Comparison of ENCODE assay signal across 20 mouse cellular contexts in genomic region chr13:43177317-43177716, GRCm38 (mm10).
"Had no signal": no experiment of that assay in that cellular context is flagged by ENCODE, and none has a peak within 500 bp of the region (broad histone marks: within the 10 kb centered on the region; RNA-seq: fewer than 3 reads in every experiment).

No protein-coding gene starts in this region.

- H3K9ac ChIP-seq: limb, embryonic 12.5 days; liver, embryonic 13.5 days; liver, postnatal 0 days; lung, embryonic 15.5 days; midbrain, embryonic 15.5 days had no signal

- H3K4me1 ChIP-seq: midbrain, embryonic 15.5 days had no signal

- H3K27me3 ChIP-seq: lung, embryonic 15.5 days; midbrain, embryonic 15.5 days had no signal

- H3K9me3 ChIP-seq: limb, embryonic 12.5 days; liver, embryonic 13.5 days; lung, embryonic 15.5 days; midbrain, embryonic 15.5 days had no signal

- ATAC-seq: intestine, postnatal 0 days; liver, postnatal 0 days; midbrain, embryonic 15.5 days had no signal

- H3K36me3 ChIP-seq: limb, embryonic 12.5 days; liver, embryonic 13.5 days; lung, embryonic 15.5 days; midbrain, embryonic 15.5 days had no signal

- H3K4me2 ChIP-seq: limb, embryonic 12.5 days; liver, embryonic 13.5 days; lung, embryonic 15.5 days; midbrain, embryonic 11.5 days; midbrain, embryonic 15.5 days had no signal

- H3K4me3 ChIP-seq: limb, embryonic 12.5 days; liver, embryonic 13.5 days; lung, embryonic 15.5 days; megakaryocyte, embryonic 14.5 days; midbrain, embryonic 15.5 days had no signal

- DNase-seq: kidney, adult 8-10 months; kidney, postnatal 36 days; layer of hippocampus, adult 9-11 months; layer of hippocampus, postnatal 36 days; liver; liver, embryonic 13.5 days; liver, postnatal 0 days; lung, postnatal 14 days; right cerebral cortex, adult 18-20 months; right cerebral cortex, postnatal 4 days; spleen, adult 18-20 months; thymus, postnatal 25 days had no signal

- H3K27ac ChIP-seq: kidney, postnatal 0 days; limb, embryonic 12.5 days; liver, embryonic 13.5 days; lung, embryonic 15.5 days; macrophage; midbrain, embryonic 15.5 days had no signal
